Mouse (Mus musculus) thymus, postnatal 0 days (tissue): Measurements from ENCODE around the gene Dock9. TPM values are rescaled to one million over a fixed set of nuclear protein-coding genes. Genes with fewer than 3 reads are reported as not detected.
"Not testable (repeated sequence)": the region's sequence is repeated elsewhere in the genome, so short reads cannot be mapped to it uniquely, and the experiment has no call there.

Experiments used
- DNase-seq: peaks from one replicate; pipeline ENCODE4 v3.0.0-alpha.2; 2015; ENCODE audit warnings: low spot score
- polyA plus RNA-seq: library from polyadenylated mRNA; unstranded; fragments of >200 nt; fragmentation: Nextera tagmentation; extraction: Ambion mirVana; gene quantifications from 2 replicates; pipeline ENCODE4 v1.2.1, GENCODE M21; 2015

The Dock9 gene
- polyA plus RNA-seq, 1 experiment from 2014 or later: 4.9 TPM

- no peak for DNase-seq
Measured at GRCm38 (mm10) chr14:121738431-121739403, 58.9 kb downstream of the Dock9 start.

- DNase-seq: no peak
Measured at GRCm38 (mm10) chr14:121737277-121737676, 60.4 kb downstream of the Dock9 start.

- DNase-seq: peak; percentile 53
Measured at GRCm38 (mm10) chr14:121735678-121736077, 62.0 kb downstream of the Dock9 start.

GRCm38 (mm10) chr14:121734217-121734616, 63.4 kb downstream of the Dock9 start:
- no peak for DNase-seq

- DNase-seq: no peak
Measured at GRCm38 (mm10) chr14:121733694-121734093, 63.9 kb downstream of the Dock9 start.

GRCm38 (mm10) chr14:121732196-121732595, 65.4 kb downstream of the Dock9 start:
- DNase-seq: peak; percentile 66

GRCm38 (mm10) chr14:121731688-121732168, 65.9 kb downstream of the Dock9 start:
- DNase-seq: peak; percentile 93

GRCm38 (mm10) chr14:121730966-121731365, 66.7 kb downstream of the Dock9 start:
- DNase-seq: no peak

GRCm38 (mm10) chr14:121727996-121728395, 69.6 kb downstream of the Dock9 start:
- no peak for DNase-seq

GRCm38 (mm10) chr14:121724501-121724900, 73.1 kb downstream of the Dock9 start:
- no peak for DNase-seq

GRCm38 (mm10) chr14:121722774-121723173, 74.9 kb downstream of the Dock9 start:
- peak; percentile 26 for DNase-seq

GRCm38 (mm10) chr14:121721431-121721830, 76.2 kb downstream of the Dock9 start:
- no peak for DNase-seq

GRCm38 (mm10) chr14:121719638-121720601, 77.7 kb downstream of the Dock9 start:
- no peak for DNase-seq

- not testable (repeated sequence) for DNase-seq
Measured at GRCm38 (mm10) chr14:121714799-121715198, 82.8 kb downstream of the Dock9 start.

GRCm38 (mm10) chr14:121714268-121714667, 83.4 kb downstream of the Dock9 start:
- DNase-seq: no peak

- no peak for DNase-seq
Measured at GRCm38 (mm10) chr14:121713830-121714197, 83.8 kb downstream of the Dock9 start.

GRCm38 (mm10) chr14:121713166-121713829, 84.3 kb downstream of the Dock9 start:
- DNase-seq: no peak

GRCm38 (mm10) chr14:121711089-121711826, 86.4 kb downstream of the Dock9 start:
- no peak for DNase-seq

GRCm38 (mm10) chr14:121710130-121710529, 87.5 kb downstream of the Dock9 start:
- DNase-seq: no peak

- no peak for DNase-seq
Measured at GRCm38 (mm10) chr14:121708244-121708643, 89.4 kb downstream of the Dock9 start.
